In genomic region chr16:75843653-75844062, GRCm38 (mm10) we compare ENCODE assay signal across 17 mouse cellular contexts.
DNase-seq lines count a peak whose midpoint lies in the region; ATAC-seq lines count a peak whose summit lies in the region.
"Had no signal": no experiment of that assay in that cellular context is flagged by ENCODE, and none has a peak within 500 bp of the region (broad histone marks: within the 10 kb centered on the region; RNA-seq: fewer than 3 reads in every experiment).

No protein-coding gene starts in this region.

- H3K4me3 ChIP-seq in embryonic facial prominence, embryonic 11.5 days (ENCODE audit: low read depth, low read length) = no peak overlapping the region
- H3K4me3 ChIP-seq in embryonic facial prominence, embryonic 10.5 days = no peak overlapping the region
- no peak overlapping the region for H3K4me3 ChIP-seq in midbrain, embryonic 10.5 days
- H3K4me3 ChIP-seq: embryonic facial prominence, embryonic 15.5 days; heart, adult 2 months had no signal

- H3K36me3 ChIP-seq in embryonic facial prominence, embryonic 11.5 days (replicated peaks; ENCODE audit: control insufficient read depth, insufficient read depth, low read depth, low read length) = no peaks in the 10 kb centered on the region
- no peaks in the 10 kb centered on the region for H3K36me3 ChIP-seq in embryonic facial prominence, embryonic 10.5 days (replicated peaks)
- H3K36me3 ChIP-seq in midbrain, embryonic 10.5 days = no peaks in the 10 kb centered on the region
- H3K36me3 ChIP-seq: embryonic facial prominence, embryonic 15.5 days; G1E had no signal

- no peak overlapping the region; the same call in 1 of the 2 replicates for H3K4me2 ChIP-seq in embryonic facial prominence, embryonic 11.5 days (ENCODE audit: low read depth, low read length)
- H3K4me2 ChIP-seq: embryonic facial prominence, embryonic 15.5 days; lung, embryonic 14.5 days had no signal

- no peak overlapping the region for H3K9ac ChIP-seq in embryonic facial prominence, embryonic 11.5 days (replicated peaks; ENCODE audit: low read length)
- H3K9ac ChIP-seq: embryonic facial prominence, embryonic 15.5 days; lung, embryonic 14.5 days had no signal

- H3K27ac ChIP-seq in embryonic facial prominence, embryonic 11.5 days (replicated peaks; ENCODE audit: low read depth, low read length) = no peak overlapping the region
- H3K27ac ChIP-seq in embryonic facial prominence, embryonic 10.5 days (replicated peaks) = no peak overlapping the region
- no peak overlapping the region for H3K27ac ChIP-seq in midbrain, embryonic 10.5 days (replicated peaks)
- H3K27ac ChIP-seq: embryonic facial prominence, embryonic 15.5 days; heart, adult 2 months had no signal

- H3K27me3 ChIP-seq in embryonic facial prominence, embryonic 11.5 days (ENCODE audit: control insufficient read depth, insufficient read depth, low read length) = no peaks in the 10 kb centered on the region
- no peaks in the 10 kb centered on the region for H3K27me3 ChIP-seq in embryonic facial prominence, embryonic 10.5 days (replicated peaks; ENCODE audit: low read depth, poor library complexity, severe bottlenecking)
- no peaks in the 10 kb centered on the region for H3K27me3 ChIP-seq in midbrain, embryonic 10.5 days (ENCODE audit: low read depth, poor library complexity, severe bottlenecking)
- H3K27me3 ChIP-seq: embryonic facial prominence, embryonic 15.5 days had no signal

- DNase-seq in embryonic facial prominence, embryonic 11.5 days (ENCODE audit: low spot score) = peak; percentile 27
- DNase-seq in embryonic facial prominence, embryonic 10.5 days (ENCODE audit: low spot score) = no peak
- DNase-seq in layer of hippocampus, adult 8-10 months (ENCODE audit: low spot score in 2 of 2) = peak; percentile 12 to 24
- DNase-seq in layer of hippocampus, adult 9-10 months (ENCODE audit: low spot score) = no peak
- DNase-seq in embryo, embryonic 10.5 days (ENCODE audit: low spot score) = peak; percentile 21
- DNase-seq in layer of hippocampus, postnatal 36 days = peak; percentile 15 to 23
- no peak for DNase-seq in midbrain, embryonic 10.5 days (ENCODE audit: low spot score)
- no peak for DNase-seq in gastrocnemius, postnatal 4 days (ENCODE audit: low spot score in 2 of 2)
- DNase-seq: adrenal gland, postnatal 25 days; heart, adult 2 months; heart, postnatal 14 days; kidney, adult 11 months; liver; lung, embryonic 14.5 days; thymus, adult 2 months had no signal

- no peaks in the 10 kb centered on the region for H3K9me3 ChIP-seq in embryonic facial prominence, embryonic 11.5 days (replicated peaks; ENCODE audit: control insufficient read depth, low read length)
- no peaks in the 10 kb centered on the region for H3K9me3 ChIP-seq in embryonic facial prominence, embryonic 10.5 days
- no peaks in the 10 kb centered on the region for H3K9me3 ChIP-seq in midbrain, embryonic 10.5 days (replicated peaks)
- H3K9me3 ChIP-seq: embryonic facial prominence, embryonic 15.5 days; G1E had no signal

- 36% methylated on average over 7 of the region's 7 CpGs for WGBS in embryonic facial prominence, embryonic 11.5 days
- 51% methylated on average over 7 of the region's 7 CpGs for WGBS in embryonic facial prominence, embryonic 10.5 days
- WGBS in midbrain, embryonic 10.5 days = 85% methylated on average over 7 of the region's 7 CpGs

- ATAC-seq in embryonic facial prominence, embryonic 11.5 days (replicated peaks; ENCODE audit: insufficient number of reproducible peaks, low FRiP score, low TSS enrichment, low read depth) = no peak

- no peaks in the 10 kb centered on the region for H3K4me1 ChIP-seq in embryonic facial prominence, embryonic 11.5 days (ENCODE audit: control insufficient read depth, insufficient read depth, low read length)
- H3K4me1 ChIP-seq in embryonic facial prominence, embryonic 10.5 days = peaks cover 7% of the 10 kb centered on the region
- H3K4me1 ChIP-seq in midbrain, embryonic 10.5 days = no peaks in the 10 kb centered on the region
- H3K4me1 ChIP-seq: embryonic facial prominence, embryonic 15.5 days had no signal

Comparison
In these comparisons a context has a peak if more than half of its experiments do, and no peak if none do; other contexts are left out.
1. DNase-seq: peak in embryonic facial prominence, embryonic 11.5 days (single experiment), layer of hippocampus, adult 8-10 months (2 of 2), embryo, embryonic 10.5 days (single experiment) and layer of hippocampus, postnatal 36 days (2 of 2); none in embryonic facial prominence, embryonic 10.5 days (single experiment), layer of hippocampus, adult 9-10 months (single experiment), midbrain, embryonic 10.5 days (single experiment) and gastrocnemius, postnatal 4 days (0 of 2).